Mouse (Mus musculus) embryonic facial prominence, embryonic 14.5 days (tissue): Measurements from ENCODE around the gene Smad3. TPM values are rescaled to one million over a fixed set of nuclear protein-coding genes. Genes with fewer than 3 reads are reported as not detected.

Source experiments
- ATAC-seq: fragments of 200-750 bp; cut with Nextera tagmentation; 2 replicates; pipeline ENCODE4 v1.8.0; 2017; ENCODE audit warnings: low read depth, moderate number of reproducible peaks, moderate TSS enrichment
- DNase-seq: peaks from one replicate; pipeline ENCODE4 v3.0.0-alpha.2; 2015; ENCODE audit warnings: low spot score
- H3K27ac ChIP-seq: fragments of 300-500 bp; sonication (generic); replicated peaks from 2 replicates; pipeline ENCODE4 v1.5.1; 2014; ENCODE audit warnings: low read depth, mild to moderate bottlenecking, low read length, moderate library complexity
- H3K27me3 ChIP-seq: fragments of 300-500 bp; sonication (generic); replicated peaks from 2 replicates; pipeline ENCODE4 v1.6.1; 2014; ENCODE audit warnings: low read length; ENCODE audit not compliant: control insufficient read depth, insufficient read depth
- H3K36me3 ChIP-seq: fragments of 300-500 bp; sonication (generic); 2 replicates; pipeline ENCODE4 v1.6.1; 2014; ENCODE audit warnings: low read length, mixed read lengths; ENCODE audit not compliant: control insufficient read depth, insufficient read depth
- H3K4me1 ChIP-seq: fragments of 300-500 bp; sonication (generic); 2 replicates; pipeline ENCODE4 v1.6.1; 2014; ENCODE audit warnings: antibody characterized with exemption, low read length; ENCODE audit not compliant: control insufficient read depth, insufficient read depth
- H3K4me2 ChIP-seq: fragments of 300-500 bp; sonication (generic); 2 replicates; pipeline ENCODE4 v1.6.1; 2014; ENCODE audit warnings: low read depth, mild to moderate bottlenecking, low read length, moderate library complexity, mixed read lengths
- H3K4me3 ChIP-seq: fragments of 300-500 bp; sonication (generic); 2 replicates; pipeline ENCODE4 v1.5.1; 2014; ENCODE audit warnings: low read depth, mild to moderate bottlenecking, low read length
- H3K9ac ChIP-seq: fragments of 300-500 bp; sonication (generic); 2 replicates; pipeline ENCODE4 v1.6.1; 2014; ENCODE audit warnings: low read depth, mild to moderate bottlenecking, low read length, moderate library complexity, mixed read lengths
- H3K9me3 ChIP-seq: fragments of 300-500 bp; sonication (generic); 2 replicates; pipeline ENCODE4 v1.6.1; 2016; ENCODE audit warnings: low read length; ENCODE audit not compliant: control insufficient read depth
- WGBS: fragments of 180-500 bp; shearing (Covaris S2); extraction: QIAGEN DNeasy Blood & Tissue Kit; methylation state at CpG from one replicate; pipeline ENCODE4 v1.1.7; 2014; 5-methylcytosine and 5-hydroxymethylcytosine counted together
- polyA plus RNA-seq: library from polyadenylated mRNA; unstranded; fragments of >200 nt; fragmentation: Nextera tagmentation; extraction: Ambion mirVana; gene quantifications from 2 replicates; pipeline ENCODE4 v1.2.1, GENCODE M21; 2014

The Smad3 gene
- polyA plus RNA-seq, 1 experiment from 2014 or later, result 17.0 TPM

- no peak overlapping the region for H3K4me3 ChIP-seq
- no peak overlapping the region for H3K4me2 ChIP-seq
- WGBS, result 88% methylated on average over 2 of the region's 2 CpGs
- DNase-seq (no peak), ATAC-seq (no peak)
- H3K4me1 ChIP-seq, result peaks cover 6% of the 10 kb centered on the region; the same call in 1 of the 2 replicates
- no peaks in the 10 kb centered on the region for H3K9me3 ChIP-seq
- no peaks in the 10 kb centered on the region for H3K36me3 ChIP-seq
- H3K27ac ChIP-seq, result no peak overlapping the region
- no peaks in the 10 kb centered on the region for H3K27me3 ChIP-seq
- no peak overlapping the region for H3K9ac ChIP-seq
Measured at GRCm38 (mm10) chr9:63682943-63683342, 74.9 kb downstream of the Smad3 start.

- no peak overlapping the region for H3K4me2 ChIP-seq
- no peak for DNase-seq
- WGBS, result 75% methylated on average over 9 of the region's 9 CpGs
- H3K4me1 ChIP-seq, result peaks cover 6% of the 10 kb centered on the region; the same call in 1 of the 2 replicates
- no peak overlapping the region for H3K4me3 ChIP-seq
- no peak overlapping the region for H3K9ac ChIP-seq
- no peak overlapping the region for H3K27ac ChIP-seq
- H3K36me3 ChIP-seq, result 0 out of 2 replicates have a peak, but pooled peaks cover 2% of the 10 kb centered on the region
- no peaks in the 10 kb centered on the region for H3K27me3 ChIP-seq
- ATAC-seq, result no peak
- H3K9me3 ChIP-seq, result no peaks in the 10 kb centered on the region
Measured at GRCm38 (mm10) chr9:63682301-63682700, 75.5 kb downstream of the Smad3 start.

DNA sequence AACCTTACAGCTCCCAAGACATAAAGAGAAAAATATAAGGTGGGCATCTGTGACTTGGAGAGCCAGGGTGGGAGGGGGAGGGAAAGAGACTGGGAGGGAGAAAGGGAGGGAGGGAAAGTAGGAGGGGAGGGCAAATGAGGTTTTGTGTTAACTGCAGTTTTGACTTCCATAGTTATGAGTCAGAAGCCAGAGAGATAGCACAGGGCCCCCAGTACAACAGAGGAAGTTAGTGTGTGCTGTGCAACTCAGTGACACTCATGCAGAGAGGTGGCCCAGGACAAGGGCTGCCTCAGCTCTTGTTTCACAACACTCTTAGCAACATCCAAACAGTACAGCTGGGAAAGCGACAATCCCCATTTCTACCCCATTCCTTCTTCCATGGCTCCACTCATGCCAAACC, 79.7 kb downstream of the Smad3 start:
- Histone ChIP-seq H3K27me3 (no peaks in the 10 kb centered on the region), H3K4me1 (peaks cover 15% of the 10 kb centered on the region), H3K36me3 (0 out of 2 replicates have a peak, but pooled peaks cover 2% of the 10 kb centered on the region), H3K9me3 (no peaks in the 10 kb centered on the region), H3K4me3 (no peak overlapping the region), H3K27ac (peak overlapping the region; percentile 52; the same call in 1 of the 2 replicates), H3K9ac (no peak overlapping the region), H3K4me2 (no peak overlapping the region)
- no peak for DNase-seq
- no peak for ATAC-seq
- WGBS, result 100% methylated on average over 1 of the region's 1 CpGs

DNA sequence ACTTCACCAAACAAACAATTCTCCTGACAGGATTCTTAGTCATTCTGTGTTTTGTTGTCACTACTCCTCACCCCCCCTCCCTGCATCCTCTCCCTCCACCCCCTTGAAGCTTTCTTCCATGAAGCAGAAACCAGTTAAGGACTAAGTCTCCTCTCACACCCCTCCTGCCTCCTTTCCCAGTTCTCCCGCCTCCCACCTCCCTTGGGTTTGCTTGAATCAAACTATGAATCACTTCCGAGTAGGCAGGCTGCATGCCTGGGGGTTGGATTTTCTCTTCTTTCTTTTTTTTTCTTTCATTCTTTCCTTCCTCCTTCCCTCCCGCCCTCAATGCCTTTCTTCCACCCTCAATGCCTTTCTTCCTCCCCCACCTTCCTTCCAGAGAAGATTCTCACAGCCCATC, 80.2 kb downstream of the Smad3 start:
- H3K9ac ChIP-seq, result no peak overlapping the region
- ATAC-seq (no peak), DNase-seq (no peak)
- no peak overlapping the region for H3K4me2 ChIP-seq
- H3K36me3 ChIP-seq, result 0 out of 2 replicates have a peak, but pooled peaks cover 2% of the 10 kb centered on the region
- peak overlapping the region; percentile 52; the same call in 1 of the 2 replicates for H3K27ac ChIP-seq
- no peak overlapping the region for H3K4me3 ChIP-seq
- 53% methylated on average over 3 of the region's 3 CpGs for WGBS
- H3K4me1 ChIP-seq, result peaks cover 18% of the 10 kb centered on the region
- no peaks in the 10 kb centered on the region for H3K9me3 ChIP-seq
- H3K27me3 ChIP-seq, result no peaks in the 10 kb centered on the region

- no peaks in the 10 kb centered on the region for H3K9me3 ChIP-seq
- no peak overlapping the region for H3K4me3 ChIP-seq
- H3K4me1 ChIP-seq, result peaks cover 17% of the 10 kb centered on the region
- peaks cover 11% of the 10 kb centered on the region; the same call in 1 of the 2 replicates for H3K36me3 ChIP-seq
- DNase-seq (no peak), ATAC-seq (no peak)
- no peak overlapping the region for H3K9ac ChIP-seq
- no peak overlapping the region for H3K4me2 ChIP-seq
- 84% methylated on average over 10 of the region's 10 CpGs for WGBS
- no peak overlapping the region for H3K27ac ChIP-seq
- no peaks in the 10 kb centered on the region for H3K27me3 ChIP-seq
Measured at GRCm38 (mm10) chr9:63674613-63675012, 83.2 kb downstream of the Smad3 start.

DNA sequence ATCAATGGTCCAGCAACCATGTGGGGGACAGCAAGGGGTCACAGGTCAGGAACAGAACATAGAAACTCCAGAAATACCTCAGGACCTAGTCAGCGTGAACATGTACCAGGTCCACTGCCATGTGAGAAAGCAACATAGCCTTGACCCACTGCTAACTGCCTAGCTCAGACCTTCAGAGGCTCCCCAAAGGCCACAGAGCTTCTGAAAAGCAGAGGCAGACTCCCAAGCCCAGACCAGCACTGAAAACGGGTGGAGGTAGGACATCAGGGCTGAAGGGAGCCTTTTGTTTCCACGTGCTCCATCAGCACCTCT, 84.3 kb downstream of the Smad3 start:
- Histone ChIP-seq H3K9ac (no peak overlapping the region), H3K27ac (no peak overlapping the region), H3K9me3 (no peaks in the 10 kb centered on the region), H3K4me3 (no peak overlapping the region), H3K4me2 (no peak overlapping the region), H3K4me1 (peaks cover 26% of the 10 kb centered on the region), H3K27me3 (no peaks in the 10 kb centered on the region), H3K36me3 (peaks cover 11% of the 10 kb centered on the region; the same call in 1 of the 2 replicates)
- DNase-seq (no peak), ATAC-seq (no peak)
- WGBS, result 85% methylated on average over 3 of the region's 3 CpGs

GRCm38 (mm10) chr9:63672797-63673493, 84.8 kb downstream of the Smad3 start:
- Histone ChIP-seq H3K4me3 (no peak overlapping the region), H3K9me3 (no peaks in the 10 kb centered on the region), H3K36me3 (peaks cover 11% of the 10 kb centered on the region; the same call in 1 of the 2 replicates), H3K9ac (no peak overlapping the region), H3K4me2 (no peak overlapping the region), H3K27ac (peak overlapping the region; percentile 57; the same call in 1 of the 2 replicates), H3K27me3 (no peaks in the 10 kb centered on the region), H3K4me1 (peaks cover 30% of the 10 kb centered on the region)
- 52% methylated on average over 8 of the region's 8 CpGs for WGBS
- peak; percentile 54 for ATAC-seq
- DNase-seq, result peak; percentile 87

- Histone ChIP-seq H3K36me3 (peaks cover 13% of the 10 kb centered on the region; the same call in 1 of the 2 replicates), H3K4me2 (no peak overlapping the region), H3K9ac (no peak overlapping the region), H3K4me1 (peaks cover 60% of the 10 kb centered on the region), H3K4me3 (no peak overlapping the region), H3K27me3 (no peaks in the 10 kb centered on the region), H3K27ac (no peak overlapping the region), H3K9me3 (no peaks in the 10 kb centered on the region)
- 96% methylated on average over 7 of the region's 7 CpGs for WGBS
- ATAC-seq (no peak), DNase-seq (no peak)
Measured at GRCm38 (mm10) chr9:63669816-63670215, 88.0 kb downstream of the Smad3 start.

DNA sequence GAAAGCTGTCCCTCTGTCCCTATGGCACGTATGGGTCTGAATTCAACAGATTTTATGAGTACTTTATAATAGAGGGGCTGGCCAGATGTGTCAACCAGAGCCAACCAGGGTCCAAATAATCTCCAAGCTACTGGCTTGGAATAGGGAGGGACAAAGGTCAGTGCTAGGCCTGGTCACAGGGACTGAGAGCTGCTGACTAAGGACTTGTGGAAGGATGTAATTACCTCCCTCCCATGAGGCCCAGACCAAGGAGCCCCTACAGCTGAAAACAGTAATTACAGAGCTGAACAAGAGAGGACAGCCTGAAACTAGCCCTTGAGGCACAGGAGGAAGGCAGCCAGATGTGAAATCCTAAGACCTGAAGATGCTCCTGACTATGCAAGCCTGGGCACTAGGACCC, 89.2 kb downstream of the Smad3 start:
- Histone ChIP-seq H3K9me3 (no peaks in the 10 kb centered on the region), H3K27me3 (no peaks in the 10 kb centered on the region), H3K4me3 (no peak overlapping the region), H3K27ac (no peak overlapping the region), H3K4me2 (no peak overlapping the region), H3K36me3 (peaks cover 13% of the 10 kb centered on the region; the same call in 1 of the 2 replicates), H3K4me1 (peaks cover 67% of the 10 kb centered on the region), H3K9ac (no peak overlapping the region)
- no peak for ATAC-seq
- peak; percentile 46 for DNase-seq
- WGBS, result 89% methylated on average over 1 of the region's 1 CpGs
